Mouse (Mus musculus) heart, embryonic 12.5 days (tissue): Measurements from ENCODE around the gene Crip2. TPM values are rescaled to one million over a fixed set of nuclear protein-coding genes. Genes with fewer than 3 reads are reported as not detected.
A peak's percentile ranks its signal among the peaks of the same experiment; 100 is the strongest.

Experiments
- ATAC-seq: fragments of 200-750 bp; cut with Nextera tagmentation; 2 replicates; pipeline ENCODE4 v1.8.0; 2017; ENCODE audit warnings: moderate TSS enrichment, moderate library complexity; ENCODE audit not compliant: insufficient number of reproducible peaks, low FRiP score
- H3K27ac ChIP-seq: fragments of 300-500 bp; sonication (generic); 2 replicates; pipeline ENCODE4 v1.5.1; 2016; ENCODE audit warnings: mild to moderate bottlenecking, moderate library complexity; ENCODE audit not compliant: poor library complexity, severe bottlenecking
- H3K27me3 ChIP-seq: fragments of 300-500 bp; sonication (generic); replicated peaks from 2 replicates; pipeline ENCODE4 v1.6.1; 2016; ENCODE audit warnings: mild to moderate bottlenecking, moderate library complexity
- H3K36me3 ChIP-seq: fragments of 300-500 bp; sonication (generic); 2 replicates; pipeline ENCODE4 v1.6.1; 2016; ENCODE audit warnings: mild to moderate bottlenecking, moderate library complexity
- H3K4me1 ChIP-seq: fragments of 300-500 bp; sonication (generic); replicated peaks from 2 replicates; pipeline ENCODE4 v1.6.1; 2016; ENCODE audit warnings: mild to moderate bottlenecking
- H3K4me2 ChIP-seq: fragments of 300-500 bp; sonication (generic); 2 replicates; pipeline ENCODE4 v1.6.1; 2016; ENCODE audit warnings: mild to moderate bottlenecking, moderate library complexity
- H3K4me3 ChIP-seq: fragments of 300-500 bp; sonication (generic); 2 replicates; pipeline ENCODE4 v1.5.1; 2016; ENCODE audit warnings: mild to moderate bottlenecking
- H3K9ac ChIP-seq: fragments of 300-500 bp; sonication (generic); 2 replicates; pipeline ENCODE4 v1.6.1; 2016; ENCODE audit warnings: mild to moderate bottlenecking, moderate library complexity
- H3K9me3 ChIP-seq: fragments of 300-500 bp; sonication (generic); replicated peaks from 2 replicates; pipeline ENCODE4 v1.6.1; 2016; ENCODE audit warnings: mild to moderate bottlenecking, moderate library complexity
- WGBS: fragments of 180-500 bp; shearing (Covaris S2); methylation state at CpG from one replicate; pipeline ENCODE4 v1.1.7; 2016; 5-methylcytosine and 5-hydroxymethylcytosine counted together
- polyA plus RNA-seq: library from polyadenylated mRNA; unstranded; fragments of >200 nt; fragmentation: Nextera tagmentation; extraction: Ambion mirVana; gene quantifications from 2 replicates; pipeline ENCODE4 v1.2.1, GENCODE M21; 2016

The Crip2 gene
- polyA plus RNA-seq, 1 experiment from 2014 or later, result 1,186 TPM

- Histone ChIP-seq H3K36me3 (peaks cover 17% of the 10 kb centered on the region), H3K27me3 (no peaks in the 10 kb centered on the region), H3K27ac (no peak overlapping the region), H3K4me2 (no peak overlapping the region), H3K9me3 (no peaks in the 10 kb centered on the region), H3K9ac (no peak overlapping the region), H3K4me1 (peaks cover 93% of the 10 kb centered on the region), H3K4me3 (no peak overlapping the region)
- 84% methylated on average over 3 of the region's 3 CpGs for WGBS
- no peak for ATAC-seq
Observed at GRCm38 (mm10) chr12:113149896-113150295, 9.9 kb downstream of the Crip2 start.

- 41% methylated on average over 4 of the region's 4 CpGs for WGBS
- Histone ChIP-seq H3K36me3 (peaks cover 10% of the 10 kb centered on the region), H3K27ac (no peak overlapping the region), H3K4me2 (no peak overlapping the region), H3K4me1 (peaks cover 91% of the 10 kb centered on the region), H3K9ac (no peak overlapping the region), H3K9me3 (no peaks in the 10 kb centered on the region), H3K27me3 (no peaks in the 10 kb centered on the region), H3K4me3 (no peak overlapping the region)
- ATAC-seq, result no peak
Observed at GRCm38 (mm10) chr12:113150591-113150990, 10.6 kb downstream of the Crip2 start.

- peaks cover 86% of the 10 kb centered on the region for H3K4me1 ChIP-seq
Observed at GRCm38 (mm10) chr12:113151046-113151445, 11.0 kb downstream of the Crip2 start.

GRCm38 (mm10) chr12:113151661-113152271 is 11.7 kb downstream of the Crip2 start:
- Histone ChIP-seq H3K4me2 (peak overlapping the region; percentile 82), H3K9me3 (no peaks in the 10 kb centered on the region), H3K27ac (0 out of 2 replicates have a peak overlapping the region, but pooled peaks have one; percentile 2), H3K9ac (peak overlapping the region; percentile 69), H3K36me3 (peaks cover 5% of the 10 kb centered on the region; the same call in 1 of the 2 replicates), H3K4me3 (peak overlapping the region; percentile 62), H3K4me1 (peaks cover 81% of the 10 kb centered on the region), H3K27me3 (no peaks in the 10 kb centered on the region)
- no peak for ATAC-seq
- WGBS, result under 1% methylated on average over 36 of the region's 36 CpGs

More at GRCm38 (mm10) chr12:113151046-113151445, 11.0 kb downstream of the Crip2 start:
- Histone ChIP-seq H3K27ac (no peak overlapping the region), H3K9me3 (no peaks in the 10 kb centered on the region), H3K4me2 (peak overlapping the region; percentile 82), H3K4me3 (no peak overlapping the region; the same call in 1 of the 2 replicates), H3K36me3 (peaks cover 5% of the 10 kb centered on the region; the same call in 1 of the 2 replicates), H3K9ac (no peak overlapping the region), H3K27me3 (no peaks in the 10 kb centered on the region)
- 53% methylated on average over 8 of the region's 8 CpGs for WGBS
- ATAC-seq, result no peak

GRCm38 (mm10) chr12:113152272-113152661 is 12.2 kb downstream of the Crip2 start:
- H3K4me2 ChIP-seq, result peak overlapping the region; percentile 82
- 0 out of 2 replicates have a peak overlapping the region, but pooled peaks have one; percentile 2 for H3K27ac ChIP-seq
- H3K4me3 ChIP-seq, result peak overlapping the region; percentile 62
- H3K27me3 ChIP-seq, result no peaks in the 10 kb centered on the region
- ATAC-seq, result no peak
- peaks cover 5% of the 10 kb centered on the region; the same call in 1 of the 2 replicates for H3K36me3 ChIP-seq
- no peaks in the 10 kb centered on the region for H3K9me3 ChIP-seq
- WGBS, result 11% methylated on average over 19 of the region's 19 CpGs
- peaks cover 81% of the 10 kb centered on the region for H3K4me1 ChIP-seq
- H3K9ac ChIP-seq, result peak overlapping the region; percentile 69

- H3K4me3 ChIP-seq, result peak overlapping the region; percentile 62
- peaks cover 6% of the 10 kb centered on the region; the same call in 1 of the 2 replicates for H3K36me3 ChIP-seq
- H3K9me3 ChIP-seq, result no peaks in the 10 kb centered on the region
- H3K4me1 ChIP-seq, result peaks cover 77% of the 10 kb centered on the region
- H3K27ac ChIP-seq, result no peak overlapping the region
- no peaks in the 10 kb centered on the region for H3K27me3 ChIP-seq
- ATAC-seq, result no peak
- 72% methylated on average over 6 of the region's 6 CpGs for WGBS
- peak overlapping the region; percentile 82 for H3K4me2 ChIP-seq
- H3K9ac ChIP-seq, result no peak overlapping the region
Observed at GRCm38 (mm10) chr12:113152991-113153525, 13.0 kb downstream of the Crip2 start.

- no peaks in the 10 kb centered on the region for H3K27me3 ChIP-seq
- H3K4me3 ChIP-seq, result no peak overlapping the region
- no peak overlapping the region for H3K27ac ChIP-seq
- H3K9me3 ChIP-seq, result no peaks in the 10 kb centered on the region
- peaks cover 10% of the 10 kb centered on the region; the same call in 1 of the 2 replicates for H3K36me3 ChIP-seq
- H3K4me1 ChIP-seq, result peaks cover 67% of the 10 kb centered on the region
- ATAC-seq, result no peak
- WGBS, result 93% methylated on average over 7 of the region's 7 CpGs
- no peak overlapping the region for H3K4me2 ChIP-seq
- 0 out of 2 replicates have a peak overlapping the region, but pooled peaks have one; percentile 23 for H3K9ac ChIP-seq
Observed at GRCm38 (mm10) chr12:113153971-113154370, 13.9 kb downstream of the Crip2 start.

- H3K4me1 ChIP-seq, result peaks cover 61% of the 10 kb centered on the region
- peak overlapping the region; percentile 86 for H3K4me2 ChIP-seq
- peaks cover 10% of the 10 kb centered on the region; the same call in 1 of the 2 replicates for H3K36me3 ChIP-seq
- H3K9ac ChIP-seq, result peak overlapping the region; percentile 70; the same call in 1 of the 2 replicates
- no peaks in the 10 kb centered on the region for H3K27me3 ChIP-seq
- H3K4me3 ChIP-seq, result peak overlapping the region; percentile 47
- no peak overlapping the region for H3K27ac ChIP-seq
- ATAC-seq, result no peak
- no peaks in the 10 kb centered on the region for H3K9me3 ChIP-seq
- 77% methylated on average over 6 of the region's 6 CpGs for WGBS
Observed at GRCm38 (mm10) chr12:113154747-113155075, 14.7 kb downstream of the Crip2 start.

GRCm38 (mm10) chr12:113155076-113155771 is 15.2 kb downstream of the Crip2 start:
- Histone ChIP-seq H3K27ac (peak overlapping the region; percentile 82), H3K4me2 (peak overlapping the region; percentile 86), H3K9me3 (no peaks in the 10 kb centered on the region), H3K36me3 (peaks cover 10% of the 10 kb centered on the region; the same call in 1 of the 2 replicates), H3K4me3 (peak overlapping the region; percentile 47), H3K4me1 (peaks cover 57% of the 10 kb centered on the region), H3K9ac (peak overlapping the region; percentile 70), H3K27me3 (no peaks in the 10 kb centered on the region)
- peak; percentile 1; the same call in 1 of the 2 replicates for ATAC-seq
- WGBS, result 4% methylated on average over 31 of the region's 32 CpGs

GRCm38 (mm10) chr12:113155887-113156539 is 16.0 kb downstream of the Crip2 start, which contains the start of gene Tedc1:
Gene Tedc1, plus strand, starts transcription at chr12:113156421.
- Histone ChIP-seq H3K4me1 (peaks cover 49% of the 10 kb centered on the region), H3K27me3 (no peaks in the 10 kb centered on the region), H3K36me3 (peaks cover 11% of the 10 kb centered on the region; the same call in 1 of the 2 replicates), H3K9me3 (no peaks in the 10 kb centered on the region), H3K9ac (peak within 1 kb of the TSS; percentile 70), H3K4me2 (peak within 1 kb of the TSS; percentile 86), H3K4me3 (peak within 1 kb of the TSS; percentile 55), H3K27ac (peak within 1 kb of the TSS; percentile 82)
- ATAC-seq, result peak; percentile 94
- WGBS, result under 1% methylated on average over 46 of the region's 46 CpGs
